Mouse (Mus musculus) hindbrain, embryonic 11.5 days (tissue): ENCODE measurements around the gene Adal. TPM values are rescaled to one million over a fixed set of nuclear protein-coding genes. Genes with fewer than 3 reads are reported as not detected.

Experiments
- ATAC-seq: fragments of 200-750 bp; cut with Nextera tagmentation; 2 replicates; pipeline ENCODE4 v1.8.0; 2017; ENCODE audit warnings: mild to moderate bottlenecking, moderate TSS enrichment, moderate library complexity; ENCODE audit not compliant: low FRiP score
- DNase-seq: peaks from one replicate; pipeline ENCODE4 v3.0.0-alpha.2; 2015; ENCODE audit warnings: low spot score
- H3K27ac ChIP-seq: fragments of 300-500 bp; sonication (generic); 2 replicates; pipeline ENCODE4 v1.5.1; 2014; ENCODE audit warnings: mild to moderate bottlenecking, low read depth, low read length
- H3K27me3 ChIP-seq: fragments of 300-500 bp; sonication (generic); 2 replicates; pipeline ENCODE4 v1.6.1; 2014; ENCODE audit warnings: mild to moderate bottlenecking, low read length, moderate library complexity, mixed read lengths; ENCODE audit not compliant: control insufficient read depth, insufficient read depth
- H3K36me3 ChIP-seq: fragments of 300-500 bp; sonication (generic); 2 replicates; pipeline ENCODE4 v1.6.1; 2014; ENCODE audit warnings: mild to moderate bottlenecking, low read length, moderate library complexity, mixed read lengths; ENCODE audit not compliant: control insufficient read depth, insufficient read depth
- H3K4me1 ChIP-seq: fragments of 300-500 bp; sonication (generic); replicated peaks from 2 replicates; pipeline ENCODE4 v1.6.1; 2014; ENCODE audit warnings: low read length, mixed read lengths; ENCODE audit not compliant: control insufficient read depth, insufficient read depth
- H3K4me2 ChIP-seq: fragments of 300-500 bp; sonication (generic); replicated peaks from 2 replicates; pipeline ENCODE4 v1.6.1; 2014; ENCODE audit warnings: mild to moderate bottlenecking, low read depth, low read length
- H3K4me3 ChIP-seq: fragments of 300-500 bp; sonication (generic); 2 replicates; pipeline ENCODE4 v1.5.1; 2014; ENCODE audit warnings: low read depth, low read length
- H3K9ac ChIP-seq: fragments of 300-500 bp; sonication (generic); 2 replicates; pipeline ENCODE4 v1.6.1; 2014; ENCODE audit warnings: low read depth, low read length
- H3K9me3 ChIP-seq: fragments of 300-500 bp; sonication (generic); 2 replicates; pipeline ENCODE4 v1.6.1; 2016; ENCODE audit warnings: low read length; ENCODE audit not compliant: control insufficient read depth
- WGBS: fragments of 180-500 bp; shearing (Covaris S2); extraction: QIAGEN DNeasy Blood & Tissue Kit; methylation state at CpG from one replicate; pipeline ENCODE4 v1.1.7; 2014; 5-methylcytosine and 5-hydroxymethylcytosine counted together
- polyA plus RNA-seq: library from polyadenylated mRNA; unstranded; fragments of >200 nt; fragmentation: Nextera tagmentation; extraction: Ambion mirVana; gene quantifications from 2 replicates; pipeline ENCODE4 v1.2.1, GENCODE M21; 2014

Gene Adal
- polyA plus RNA-seq, 1 experiment from 2014 or later = 33.7 TPM

DNA sequence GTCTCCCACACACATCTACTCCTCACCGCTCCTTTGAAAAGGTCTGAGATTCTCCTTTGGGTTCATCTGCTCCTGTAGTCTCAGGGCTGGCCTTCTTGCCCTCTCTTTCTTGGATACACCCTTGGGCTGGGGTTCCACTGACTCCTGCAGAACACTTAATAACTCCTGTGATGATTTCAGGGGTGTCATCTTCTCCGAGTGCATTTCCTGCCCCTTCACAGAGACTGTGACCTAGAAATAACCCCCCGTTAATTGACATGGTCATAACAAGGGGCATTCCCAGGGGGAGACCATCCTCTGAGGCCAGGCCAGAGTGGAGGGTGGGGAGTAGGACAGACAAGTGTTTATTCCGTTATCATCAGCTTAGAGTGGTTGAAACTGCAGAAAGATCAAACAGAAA is 28.9 kb downstream of the Adal start:
- no peaks in the 10 kb centered on the region; the same call in 1 of the 2 replicates for H3K36me3 ChIP-seq
- H3K27me3 ChIP-seq = no peaks in the 10 kb centered on the region
- peak overlapping the region; percentile 52 for H3K4me3 ChIP-seq
- H3K4me2 ChIP-seq = peak overlapping the region; percentile 89
- DNase-seq (no peak), ATAC-seq (no peak)
- WGBS = 58% methylated on average over 4 of the region's 4 CpGs
- no peaks in the 10 kb centered on the region for H3K9me3 ChIP-seq
- H3K4me1 ChIP-seq = peaks cover 11% of the 10 kb centered on the region
- H3K27ac ChIP-seq = no peak overlapping the region
- H3K9ac ChIP-seq = peak overlapping the region; percentile 12

DNA sequence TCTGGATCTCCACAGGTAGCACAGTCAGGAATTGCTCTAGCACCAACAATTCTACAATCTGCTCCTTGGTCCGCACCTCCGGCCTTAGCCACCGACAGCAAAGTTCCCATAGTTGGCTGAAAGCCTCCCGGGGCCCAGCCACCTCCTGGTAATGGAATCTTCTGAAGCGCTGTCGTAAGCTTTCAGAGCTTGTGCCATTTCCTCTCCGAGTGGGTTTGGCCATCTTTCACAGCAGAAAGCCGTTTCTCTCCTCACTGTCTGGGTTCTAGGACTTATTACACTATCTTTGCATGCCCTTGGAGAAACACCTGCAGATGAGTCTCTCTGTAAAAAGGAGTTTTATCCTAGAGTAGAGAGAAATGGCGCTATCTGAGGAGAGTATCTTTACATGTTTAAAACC is 29.7 kb downstream of the Adal start:
- H3K9ac ChIP-seq = peak overlapping the region; percentile 60
- 0 out of 2 replicates have a peak, but pooled peaks cover 2% of the 10 kb centered on the region for H3K36me3 ChIP-seq
- DNase-seq = no peak
- H3K4me1 ChIP-seq = peaks cover 11% of the 10 kb centered on the region
- H3K27me3 ChIP-seq = no peaks in the 10 kb centered on the region
- H3K27ac ChIP-seq = no peak overlapping the region
- H3K4me3 ChIP-seq = peak overlapping the region; percentile 52
- no peak for ATAC-seq
- H3K4me2 ChIP-seq = peak overlapping the region; percentile 89
- H3K9me3 ChIP-seq = no peaks in the 10 kb centered on the region
- 11% methylated on average over 9 of the region's 9 CpGs for WGBS

DNA sequence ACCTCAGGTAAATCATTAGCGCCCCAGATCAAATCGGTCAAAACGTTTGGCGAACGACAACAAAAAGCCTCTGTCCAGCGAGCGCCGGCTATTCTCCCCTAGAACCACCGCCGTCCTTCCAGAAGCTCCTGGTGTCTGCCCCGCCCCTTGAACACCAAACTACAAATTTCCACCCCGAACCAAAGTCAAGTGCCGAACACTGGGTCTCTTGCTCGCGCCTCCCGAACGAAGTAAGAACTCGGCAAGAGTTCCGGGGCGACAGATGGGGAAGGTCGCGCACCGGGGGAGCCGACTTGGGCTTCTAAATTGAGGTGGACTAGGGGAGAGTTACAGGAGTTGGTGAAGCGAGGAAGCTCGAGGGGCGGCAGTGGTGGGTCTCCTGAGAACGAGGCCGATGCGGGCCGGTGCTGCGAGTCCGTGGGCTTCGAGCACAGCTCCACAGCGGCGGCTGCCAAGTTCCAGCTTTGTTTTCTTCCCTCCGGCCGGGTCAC is 30.3 kb downstream of the Adal start, which contains the start of gene Tubgcp4:
Tubgcp4 (plus strand) TSS at position 174 of the 491 bp plus-strand sequence.
- H3K9ac ChIP-seq = peak within 1 kb of the TSS; percentile 60
- H3K4me1 ChIP-seq = peaks cover 11% of the 10 kb centered on the region
- H3K9me3 ChIP-seq = no peaks in the 10 kb centered on the region
- peak within 1 kb of the TSS; percentile 52 for H3K4me3 ChIP-seq
- H3K27ac ChIP-seq = peak within 1 kb of the TSS; percentile 70
- ATAC-seq (no peak; the same call in 1 of the 2 replicates), DNase-seq (no peak)
- WGBS = under 1% methylated on average over 38 of the region's 38 CpGs
- peak within 1 kb of the TSS; percentile 89 for H3K4me2 ChIP-seq
- 0 out of 2 replicates have a peak, but pooled peaks cover 2% of the 10 kb centered on the region for H3K36me3 ChIP-seq
- H3K27me3 ChIP-seq = no peaks in the 10 kb centered on the region

DNA sequence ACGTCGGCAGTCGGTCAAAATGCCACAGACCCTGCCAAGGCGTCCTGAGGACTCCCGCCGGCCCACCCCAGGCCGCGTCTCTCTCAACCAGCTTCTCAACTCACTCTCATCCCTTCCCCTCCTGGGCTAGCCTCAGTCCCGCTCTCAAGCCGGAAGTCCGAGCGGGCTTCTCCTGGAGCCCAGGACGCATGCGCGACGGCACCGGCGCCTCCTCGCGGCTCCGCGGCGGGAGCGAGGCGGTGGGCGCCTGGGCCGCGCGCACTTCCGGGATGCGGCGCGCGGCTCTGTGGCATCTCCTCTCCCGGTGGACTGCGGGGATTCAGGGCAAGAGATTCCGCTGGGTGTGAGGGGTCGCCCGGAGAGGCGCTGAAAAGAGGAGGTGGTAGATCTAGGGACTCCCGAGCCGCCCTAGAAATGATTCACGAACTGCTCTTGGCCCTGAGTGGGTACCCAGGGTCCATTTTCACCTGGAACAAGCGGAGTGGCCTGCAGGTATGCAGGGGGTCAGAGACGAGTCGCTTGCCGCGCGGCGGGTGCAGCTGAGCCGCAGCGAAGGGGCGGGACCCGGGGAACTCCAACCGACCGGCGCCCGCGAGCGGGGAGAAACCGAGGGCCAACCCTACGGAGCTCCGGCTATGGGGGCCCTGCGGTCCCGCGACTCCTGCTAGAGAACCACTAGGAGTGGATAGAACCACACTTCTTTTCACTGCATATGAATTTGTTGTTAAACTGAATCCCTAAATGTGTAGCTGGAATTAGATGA is 30.9 kb downstream of the Adal start, which contains the start of gene Zscan29:
Zscan29 (minus strand) TSS at position 146 of the 763 bp plus-strand sequence.
- under 1% methylated on average over 63 of the region's 66 CpGs for WGBS
- Histone ChIP-seq H3K27ac (peak within 1 kb of the TSS; percentile 70), H3K27me3 (no peaks in the 10 kb centered on the region), H3K9me3 (no peaks in the 10 kb centered on the region), H3K4me2 (peak within 1 kb of the TSS; percentile 89), H3K4me1 (peaks cover 11% of the 10 kb centered on the region), H3K4me3 (peak within 1 kb of the TSS; percentile 52), H3K36me3 (0 out of 2 replicates have a peak, but pooled peaks cover 2% of the 10 kb centered on the region), H3K9ac (peak within 1 kb of the TSS; percentile 60)
- ATAC-seq = peak; percentile 97
- DNase-seq = peak; percentile 95

DNA sequence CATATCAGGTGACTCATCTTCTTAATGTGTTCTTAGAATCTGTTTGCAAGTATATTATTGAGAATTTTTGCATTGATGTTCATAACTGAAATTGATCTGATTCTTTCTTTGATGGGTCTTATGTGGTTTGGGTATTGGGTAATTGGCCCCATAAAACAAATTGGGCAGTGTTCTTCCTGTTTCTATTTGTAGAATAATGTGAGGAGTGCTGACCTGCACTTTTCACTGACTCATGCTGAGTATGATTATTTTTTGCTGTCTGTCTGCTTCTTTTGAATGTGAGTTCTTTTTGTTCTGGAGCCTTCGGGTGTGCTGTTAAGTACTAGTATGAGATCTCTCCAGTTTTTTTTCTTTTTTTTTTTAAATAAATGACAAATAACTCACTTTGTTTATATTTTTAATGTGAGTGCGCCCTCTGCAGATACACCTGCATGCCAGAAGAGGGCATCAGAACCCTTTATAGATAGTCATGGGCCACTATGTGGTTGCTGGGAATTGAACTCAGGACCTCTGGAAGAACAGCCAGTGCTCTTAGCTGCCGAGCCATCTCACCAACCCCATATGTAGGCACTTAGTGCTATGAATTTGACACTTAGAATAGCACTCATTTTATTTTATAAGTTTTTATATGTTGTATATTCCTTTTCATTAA is 38.7 kb downstream of the Adal start:
- WGBS = 94% methylated on average over 3 of the region's 3 CpGs
- Histone ChIP-seq H3K4me2 (no peak overlapping the region), H3K4me1 (no peaks in the 10 kb centered on the region), H3K4me3 (no peak overlapping the region), H3K9ac (no peak overlapping the region), H3K36me3 (peaks cover 9% of the 10 kb centered on the region; the same call in 1 of the 2 replicates), H3K9me3 (no peaks in the 10 kb centered on the region), H3K27me3 (no peaks in the 10 kb centered on the region), H3K27ac (no peak overlapping the region)
- DNase-seq (no peak), ATAC-seq (no peak)

DNA sequence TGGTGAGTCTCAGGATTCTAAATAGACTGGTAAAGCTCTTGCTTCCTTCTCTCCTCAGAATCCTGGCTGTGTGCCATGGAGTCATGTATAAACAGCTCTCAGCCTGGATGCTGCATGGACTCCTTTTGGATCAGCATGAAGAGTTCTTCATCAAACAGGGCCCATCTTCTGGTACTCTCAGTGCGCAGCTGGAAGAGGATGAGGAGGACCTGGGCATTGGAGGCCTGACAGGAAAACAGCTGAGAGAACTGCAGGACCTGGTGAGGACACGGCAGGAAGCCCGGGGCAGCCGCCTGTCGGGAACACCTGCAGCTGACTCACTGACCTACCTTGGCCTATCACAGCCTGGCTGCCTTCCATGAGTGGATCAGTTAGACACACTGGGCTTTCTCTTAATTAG is 43.2 kb downstream of the Adal start:
- Histone ChIP-seq H3K4me2 (no peak overlapping the region), H3K4me1 (no peaks in the 10 kb centered on the region), H3K27ac (no peak overlapping the region), H3K9me3 (no peaks in the 10 kb centered on the region), H3K27me3 (no peaks in the 10 kb centered on the region), H3K36me3 (peaks cover 9% of the 10 kb centered on the region; the same call in 1 of the 2 replicates), H3K9ac (no peak overlapping the region), H3K4me3 (no peak overlapping the region)
- DNase-seq (no peak), ATAC-seq (no peak)
- 93% methylated on average over 5 of the region's 5 CpGs for WGBS

DNA sequence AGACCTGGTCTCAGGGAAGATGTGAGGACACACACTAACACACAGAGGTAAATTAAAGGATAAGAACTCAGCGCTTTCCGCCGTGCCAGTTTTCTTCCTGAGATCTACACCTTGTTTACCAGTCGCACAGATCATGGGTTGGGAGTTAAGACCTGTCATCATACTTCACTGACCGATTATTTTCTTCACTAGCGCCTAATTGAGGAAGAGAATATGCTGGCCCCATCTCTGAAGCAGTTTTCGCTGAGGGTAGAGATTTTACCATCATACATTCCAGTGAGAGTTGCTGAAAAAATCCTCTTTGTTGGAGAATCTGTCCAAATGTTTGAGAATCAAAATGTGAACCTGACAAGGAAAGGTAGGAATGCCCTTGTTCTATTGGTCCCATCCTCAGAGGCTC is 43.9 kb downstream of the Adal start:
- Histone ChIP-seq H3K9me3 (no peaks in the 10 kb centered on the region), H3K4me1 (no peaks in the 10 kb centered on the region), H3K4me2 (no peak overlapping the region), H3K4me3 (no peak overlapping the region), H3K27ac (no peak overlapping the region), H3K27me3 (no peaks in the 10 kb centered on the region), H3K9ac (no peak overlapping the region), H3K36me3 (peaks cover 9% of the 10 kb centered on the region; the same call in 1 of the 2 replicates)
- ATAC-seq (no peak), DNase-seq (no peak)
- 97% methylated on average over 7 of the region's 7 CpGs for WGBS

DNA sequence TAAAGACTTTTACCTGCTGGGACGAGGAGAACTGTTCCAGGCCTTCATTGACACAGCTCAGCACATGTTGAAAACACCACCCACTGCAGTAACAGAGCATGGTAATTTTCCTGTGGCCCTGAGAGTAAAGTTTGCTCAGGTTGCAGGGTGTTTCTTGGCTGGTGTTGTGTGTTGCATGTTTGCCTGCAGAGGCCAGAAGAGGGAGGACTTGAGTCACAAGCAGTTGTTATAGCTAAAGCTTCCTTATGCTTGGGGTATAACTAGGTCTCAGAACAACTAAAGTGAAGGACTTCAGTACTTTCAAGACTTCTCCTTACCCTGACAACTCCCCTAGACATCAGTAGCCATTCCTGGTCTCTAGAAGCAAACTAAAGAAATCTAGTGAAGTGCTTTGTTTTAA is 48.3 kb downstream of the Adal start:
- H3K4me2 ChIP-seq = no peak overlapping the region
- H3K9me3 ChIP-seq = no peaks in the 10 kb centered on the region
- no peaks in the 10 kb centered on the region for H3K27me3 ChIP-seq
- no peak overlapping the region for H3K4me3 ChIP-seq
- ATAC-seq = no peak
- no peaks in the 10 kb centered on the region for H3K4me1 ChIP-seq
- H3K36me3 ChIP-seq = peaks cover 10% of the 10 kb centered on the region
- no peak overlapping the region for H3K9ac ChIP-seq
- H3K27ac ChIP-seq = no peak overlapping the region
- 78% methylated on average over 1 of the region's 1 CpGs for WGBS
- DNase-seq = no peak
